Mouse (Mus musculus) ovary, postnatal 10 days (tissue): Measurements from ENCODE around the gene Dpep3.
A peak's percentile ranks its signal among the peaks of the same experiment; 100 is the strongest.
"Not testable (repeated sequence)": the region's sequence is repeated elsewhere in the genome, so short reads cannot be mapped to it uniquely, and the experiment has no call there.

Experiments used
- DNase-seq: peaks from one replicate; pipeline ENCODE4 v3.0.0; 2022; ENCODE audit warnings: low spot score

Dpep3 gene

GRCm38 (mm10) chr8:105979325-105979724 is at the start of gene Dpep3:
Gene Dpep3, minus strand, starts transcription at chr8:105979429.
- no peak for DNase-seq

GRCm38 (mm10) chr8:106022483-106022882 is 43.3 kb upstream of the Dpep3 start:
- DNase-seq, result peak; percentile 44

GRCm38 (mm10) chr8:106018039-106018438 is 38.8 kb upstream of the Dpep3 start:
- no peak for DNase-seq

- no peak for DNase-seq
Observed at GRCm38 (mm10) chr8:106017130-106017529, 37.9 kb upstream of the Dpep3 start.

- DNase-seq, result no peak
Observed at GRCm38 (mm10) chr8:106016284-106016683, 37.1 kb upstream of the Dpep3 start.

GRCm38 (mm10) chr8:106012203-106012602 is 33.0 kb upstream of the Dpep3 start:
- DNase-seq, result not testable (repeated sequence)

- no peak for DNase-seq
Observed at GRCm38 (mm10) chr8:106011643-106011986, 32.4 kb upstream of the Dpep3 start, which contains the start of gene Ddx28. Gene Ddx28, minus strand, starts transcription at chr8:106011882.

GRCm38 (mm10) chr8:106010748-106011642 is 31.8 kb upstream of the Dpep3 start:
- DNase-seq, result peak; percentile 78

GRCm38 (mm10) chr8:106007891-106008290 is 28.7 kb upstream of the Dpep3 start:
- DNase-seq, result not testable (repeated sequence)

GRCm38 (mm10) chr8:106007135-106007534 is 27.9 kb upstream of the Dpep3 start:
- no peak for DNase-seq

GRCm38 (mm10) chr8:106006413-106006812 is 27.2 kb upstream of the Dpep3 start:
- no peak for DNase-seq

- no peak for DNase-seq
Observed at GRCm38 (mm10) chr8:106005875-106006274, 26.6 kb upstream of the Dpep3 start, which contains the start of gene Dpep2nb. Gene Dpep2nb, minus strand, starts transcription at chr8:106005975.

- DNase-seq, result no peak
Observed at GRCm38 (mm10) chr8:106004538-106005207, 25.4 kb upstream of the Dpep3 start.

- no peak for DNase-seq
Observed at GRCm38 (mm10) chr8:106001908-106002307, 22.7 kb upstream of the Dpep3 start.

- DNase-seq, result no peak
Observed at GRCm38 (mm10) chr8:105998971-105999370, 19.7 kb upstream of the Dpep3 start.

- no peak for DNase-seq
Observed at GRCm38 (mm10) chr8:105996359-105996758, 17.1 kb upstream of the Dpep3 start.

GRCm38 (mm10) chr8:105993226-105993625 is 14.0 kb upstream of the Dpep3 start:
- no peak for DNase-seq

GRCm38 (mm10) chr8:105992499-105992898 is 13.3 kb upstream of the Dpep3 start:
- no peak for DNase-seq

- DNase-seq, result no peak
Observed at GRCm38 (mm10) chr8:105991546-105991945, 12.3 kb upstream of the Dpep3 start.

GRCm38 (mm10) chr8:105990856-105991387 is 11.7 kb upstream of the Dpep3 start, which contains the start of gene Dus2:
Gene Dus2, plus strand, starts transcription at chr8:105991337.
- DNase-seq, result peak; percentile 46

GRCm38 (mm10) chr8:105988546-105988945 is 9.3 kb upstream of the Dpep3 start:
- no peak for DNase-seq

- not testable (repeated sequence) for DNase-seq
Observed at GRCm38 (mm10) chr8:105983406-105983805, 4.2 kb upstream of the Dpep3 start.

GRCm38 (mm10) chr8:105981146-105981545 is 1.9 kb upstream of the Dpep3 start:
- DNase-seq, result no peak
